Mouse (Mus musculus) cerebellum, adult 9-11 months (tissue): ENCODE measurements at regions not wholly inside any gene's neighbourhood (a gene's known extent, or its start where the extent isn't known, plus 50 kb on each side); places are given as distances from the start of the nearest gene placed in this dataset.
A peak's percentile ranks its signal among the peaks of the same experiment; 100 is the strongest.

ENCODE experiments used
- DNase-seq: peaks from one replicate; pipeline ENCODE4 v3.0.0; 2022

DNA sequence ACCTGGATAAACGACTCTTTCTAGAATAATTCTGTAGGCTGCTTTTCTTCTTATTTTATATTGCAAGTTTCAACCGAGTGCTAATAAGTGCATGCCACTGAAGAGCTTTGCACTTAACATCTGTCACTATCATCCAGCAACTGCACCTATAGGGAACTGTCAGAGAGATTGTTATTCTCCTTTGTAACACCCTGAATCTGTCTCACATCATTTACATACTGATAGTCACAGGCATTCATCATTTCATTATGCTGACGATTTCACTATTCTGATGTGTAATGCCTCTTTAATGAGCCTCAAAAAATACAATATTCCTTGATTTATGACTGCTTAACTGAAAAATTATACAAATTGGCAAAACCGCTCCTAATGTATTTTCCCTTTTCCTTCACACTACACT lies 1959.2 kb upstream of the Tenm3 start:
- DNase-seq = no peak

DNA sequence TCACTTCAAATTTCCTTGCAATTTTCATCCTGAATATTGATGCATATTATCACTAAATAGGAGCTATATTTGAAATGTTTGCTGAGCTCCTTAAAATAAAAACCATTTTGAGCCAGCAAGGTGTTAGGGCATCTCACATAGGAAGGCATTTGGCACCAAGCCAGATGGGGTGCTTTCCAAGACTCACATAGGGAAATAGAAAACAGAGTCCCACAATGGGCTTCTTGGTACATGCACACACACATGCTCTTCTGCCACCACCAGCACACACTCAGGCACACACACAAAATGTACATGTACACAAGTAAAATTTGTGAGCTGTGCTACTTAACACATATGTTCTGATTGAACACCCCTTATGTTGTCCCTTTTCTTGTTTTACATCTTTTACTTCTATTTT lies 1943.7 kb upstream of the Tenm3 start:
- DNase-seq = peak; percentile 2

DNA sequence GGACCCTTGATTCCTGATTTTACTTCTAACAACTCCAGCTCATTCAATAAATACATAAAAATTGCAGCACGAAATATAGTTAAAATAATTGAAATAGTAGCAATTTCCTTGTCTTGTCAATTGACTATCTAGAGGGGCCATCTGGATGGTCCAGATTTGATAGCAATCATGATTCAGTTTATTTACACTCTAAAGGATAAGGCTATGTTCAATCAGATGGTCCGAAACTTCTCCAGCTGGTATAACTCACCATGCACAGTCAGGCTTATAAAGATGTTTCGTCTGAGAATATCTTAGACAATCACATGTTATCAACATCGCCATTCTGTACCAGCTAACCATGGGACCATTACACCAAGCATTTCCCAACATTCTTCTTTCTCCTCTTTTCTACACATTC lies 1926.9 kb upstream of the Tenm3 start:
- no peak for DNase-seq
